Mouse (Mus musculus) spleen, postnatal 36 days (tissue): ENCODE measurements at regions not wholly inside any gene's neighbourhood (a gene's known extent, or its start where the extent isn't known, plus 50 kb on each side); places are given as distances from the start of the nearest gene placed in this dataset.
A peak's percentile ranks its signal among the peaks of the same experiment; 100 is the strongest.
"Not testable (repeated sequence)": the region's sequence is repeated elsewhere in the genome, so short reads cannot be mapped to it uniquely, and the experiment has no call there.

Experiments
- DNase-seq, 2 experiments: peaks; one replicate each; pipeline ENCODE4 v3.0.0; 2022; ENCODE audit warnings: low spot score in 2 of 2, mixed read lengths in 1 of 2

- no peak for DNase-seq
Measured at GRCm38 (mm10) chr5:134046086-134046485, 53.4 kb upstream of the Castor2 start.

DNA sequence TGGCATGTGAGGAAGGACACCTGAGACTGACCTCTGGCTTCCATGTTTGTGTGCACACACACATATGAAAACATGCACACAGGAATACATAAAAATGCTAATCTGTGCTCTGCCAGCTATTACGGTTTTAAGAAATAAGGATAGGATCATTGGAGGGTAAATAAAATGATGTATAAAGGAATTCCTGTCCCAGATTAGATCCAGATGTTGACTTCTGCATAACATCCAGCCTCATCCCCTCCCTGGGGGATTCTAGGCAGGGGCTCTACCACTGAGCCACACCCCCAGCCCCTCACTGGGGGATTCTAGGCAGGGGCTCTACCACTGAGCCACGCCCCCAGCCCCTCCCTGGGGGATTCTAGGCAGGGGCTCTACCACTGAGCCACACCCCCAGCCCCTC is 56.6 kb upstream of the Castor2 start:
- DNase-seq: not testable (repeated sequence)

- DNase-seq: no peak
Measured at GRCm38 (mm10) chr5:134027316-134027966, 72.1 kb upstream of the Castor2 start.

- DNase-seq: no peak
Measured at GRCm38 (mm10) chr5:134019651-134020432, 79.7 kb upstream of the Castor2 start.

DNA sequence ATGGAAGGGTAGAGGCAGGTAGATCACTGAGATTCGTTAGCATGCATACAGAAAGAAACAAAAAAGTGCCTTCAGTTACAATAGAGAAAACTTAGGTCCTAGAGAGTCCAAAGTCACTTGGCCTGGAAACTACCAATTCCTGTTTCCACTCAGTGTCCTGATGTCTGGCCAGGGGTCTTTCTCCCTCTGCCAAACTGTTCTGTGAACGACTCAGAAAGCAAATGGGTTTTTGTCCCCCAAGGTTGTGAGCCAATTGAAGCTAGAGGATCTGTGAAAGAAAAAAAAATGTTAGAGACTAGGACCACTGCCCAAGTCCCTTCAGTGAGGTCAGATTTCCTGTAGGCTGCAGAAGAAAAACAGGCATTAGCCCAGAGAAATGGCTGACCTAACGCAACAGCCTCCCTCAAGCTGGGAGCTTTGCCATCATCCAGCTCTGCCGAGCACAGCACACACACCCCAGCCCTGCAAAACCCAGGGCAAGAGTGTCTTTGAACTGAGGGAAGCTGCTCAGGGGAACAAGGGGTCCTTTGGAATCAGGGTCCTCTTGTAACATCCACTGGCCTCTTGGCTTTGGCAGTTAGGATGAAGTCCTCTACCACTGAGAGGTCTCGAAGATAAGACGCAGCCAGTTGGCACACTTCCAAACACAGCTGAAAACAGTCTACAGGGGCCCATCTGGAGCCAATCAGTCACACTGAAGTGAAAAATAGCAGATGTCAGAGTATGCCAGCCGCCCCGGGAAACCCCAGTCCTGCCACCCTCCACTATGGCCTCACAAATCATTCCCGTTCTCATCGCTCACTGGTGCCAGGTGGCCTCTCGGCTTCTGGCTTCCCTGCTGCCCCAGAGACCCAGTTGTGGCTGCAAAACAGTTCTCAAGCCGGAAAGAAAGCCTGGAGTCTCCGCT is 85.0 kb upstream of the Castor2 start:
- DNase-seq: peak in 1 of 2 experiments; percentile 5

DNA sequence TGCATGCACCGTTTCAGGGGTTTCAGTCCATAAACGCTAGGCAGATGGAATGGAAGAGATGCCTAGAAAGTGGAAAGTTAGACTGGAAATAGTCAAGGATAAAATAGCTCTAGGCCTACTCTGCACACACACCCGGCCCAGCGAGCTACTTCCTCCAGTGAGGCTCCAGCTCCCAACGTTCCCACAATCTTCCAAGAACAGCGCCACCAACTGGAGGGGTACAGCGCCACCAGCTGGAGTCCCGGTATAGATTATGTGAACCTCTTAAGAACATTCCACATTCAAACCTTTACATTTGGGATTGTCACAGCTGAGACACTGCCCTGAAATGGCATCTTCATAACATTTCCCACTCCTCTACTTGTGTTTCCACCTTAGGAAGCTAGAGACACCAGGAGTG is 86.3 kb upstream of the Castor2 start:
- no peak for DNase-seq

DNA sequence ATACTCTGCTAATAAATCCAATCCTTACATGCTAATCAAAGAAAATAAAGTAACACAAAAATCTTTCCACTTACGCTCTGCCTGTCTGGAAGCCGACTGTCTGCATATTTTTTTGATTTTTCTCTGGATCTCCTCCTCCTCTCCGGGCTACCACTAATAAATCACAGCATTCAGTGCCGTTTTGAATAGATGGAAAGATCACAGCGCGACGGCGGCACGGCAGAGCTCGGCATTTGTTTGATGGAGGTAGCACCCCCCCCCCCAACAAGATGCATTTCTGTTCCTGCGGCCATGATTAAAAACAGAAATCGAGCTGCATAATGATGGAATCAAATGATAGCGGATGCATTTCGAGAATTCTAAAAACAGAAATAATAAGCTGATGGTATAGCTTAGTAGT is 89.7 kb upstream of the Castor2 start:
- DNase-seq: no peak

- DNase-seq: no peak
Measured at GRCm38 (mm10) chr5:134007127-134007771, 92.3 kb upstream of the Castor2 start.

GRCm38 (mm10) chr5:134006470-134007126 is 92.9 kb upstream of the Castor2 start:
- peak; percentile 3 to 11 for DNase-seq

GRCm38 (mm10) chr5:134006001-134006400 is 93.5 kb upstream of the Castor2 start:
- no peak for DNase-seq

GRCm38 (mm10) chr5:134000100-134000499 is 99.4 kb upstream of the Castor2 start:
- no peak for DNase-seq

GRCm38 (mm10) chr5:133999698-134000097 is 99.8 kb upstream of the Castor2 start:
- no peak for DNase-seq

GRCm38 (mm10) chr5:133991994-133992393 is 107.5 kb upstream of the Castor2 start:
- DNase-seq: no peak

DNA sequence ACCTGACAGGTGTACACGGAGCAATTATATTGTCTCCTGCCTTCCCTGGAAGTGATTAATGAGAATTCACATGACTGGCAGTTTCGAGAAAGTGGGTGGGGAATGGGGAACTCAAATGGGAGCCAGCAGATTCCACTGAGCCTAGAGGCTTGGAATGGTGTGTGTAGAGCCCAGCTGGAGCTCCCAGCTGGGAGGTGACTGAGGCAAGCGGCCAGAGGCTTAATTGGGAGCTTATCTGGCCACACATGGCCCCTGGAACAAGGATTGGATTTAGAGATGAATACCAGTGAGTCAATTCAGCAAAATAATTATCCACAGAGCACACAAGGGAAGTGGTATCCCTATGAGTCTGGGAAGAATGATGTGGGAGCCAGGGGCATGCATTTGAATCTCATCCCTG is 108.0 kb upstream of the Castor2 start:
- no peak for DNase-seq

GRCm38 (mm10) chr5:133983249-133983966 is 116.1 kb upstream of the Castor2 start:
- DNase-seq: no peak

DNA sequence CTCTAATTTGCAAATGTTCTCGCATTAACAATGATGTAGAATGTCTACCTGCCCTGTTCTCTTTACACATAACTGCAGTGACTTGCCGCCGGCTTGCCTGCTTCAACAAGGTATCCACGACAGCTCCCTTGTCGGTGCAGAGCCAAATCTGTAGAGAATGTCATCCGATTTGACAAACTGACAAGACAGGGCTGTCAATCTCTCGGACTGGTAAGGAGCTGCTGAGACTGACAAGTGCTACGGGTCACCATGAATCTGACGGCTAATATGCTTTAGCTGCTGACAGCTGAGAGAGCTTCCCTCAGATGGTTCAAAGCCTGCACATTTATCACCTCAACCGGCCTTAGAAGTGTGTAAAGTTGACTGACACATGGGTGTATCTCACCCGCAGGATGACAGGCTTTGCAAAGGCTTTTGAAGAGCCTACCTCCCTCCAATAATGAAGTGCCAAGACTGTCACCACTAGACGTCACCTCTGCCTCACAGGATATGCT is 129.0 kb upstream of the Castor2 start:
- DNase-seq: no peak

DNA sequence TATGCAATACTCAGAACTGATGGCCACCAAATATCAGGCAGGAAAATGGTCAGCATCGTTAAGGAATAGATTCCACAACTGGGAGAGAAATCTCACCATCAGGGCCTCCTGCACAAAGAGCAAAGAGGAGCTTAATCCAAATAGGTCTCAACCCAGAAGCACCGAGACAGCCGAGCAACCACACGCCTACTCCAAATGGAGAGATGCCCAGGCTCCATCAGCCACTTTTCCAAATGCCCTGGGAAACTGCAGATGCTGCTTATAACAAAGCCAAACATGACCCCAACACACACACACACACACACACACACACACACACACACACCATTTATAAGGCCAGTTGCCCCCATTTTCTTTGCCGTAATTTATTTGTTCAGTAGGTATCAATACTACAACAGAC is 136.2 kb upstream of the Castor2 start:
- no peak for DNase-seq

DNA sequence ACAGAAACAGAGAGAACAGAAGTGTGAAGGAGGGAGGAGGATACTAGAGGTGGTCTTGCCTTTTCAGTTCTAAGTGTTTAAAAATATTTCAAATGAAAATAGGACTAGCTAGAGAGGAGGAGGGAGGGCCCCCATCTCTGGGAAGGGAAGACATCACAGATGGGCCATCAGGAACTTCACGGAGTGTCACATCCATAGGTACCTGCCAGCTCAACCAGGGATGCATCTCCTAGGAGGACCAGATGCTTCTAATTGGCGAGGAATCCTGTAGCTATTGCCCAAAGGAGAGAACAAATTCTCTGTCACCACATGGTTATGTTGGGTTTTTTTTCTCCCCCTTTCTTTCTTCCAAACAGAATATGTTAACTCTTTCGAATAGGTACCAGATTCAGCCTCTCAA is 158.7 kb upstream of the Castor2 start:
- no peak for DNase-seq

- no peak for DNase-seq
Measured at GRCm38 (mm10) chr5:133940030-133940429, 159.5 kb upstream of the Castor2 start.
